20 mouse cellular contexts compared by ENCODE assay signal in the genomic region with DNA sequence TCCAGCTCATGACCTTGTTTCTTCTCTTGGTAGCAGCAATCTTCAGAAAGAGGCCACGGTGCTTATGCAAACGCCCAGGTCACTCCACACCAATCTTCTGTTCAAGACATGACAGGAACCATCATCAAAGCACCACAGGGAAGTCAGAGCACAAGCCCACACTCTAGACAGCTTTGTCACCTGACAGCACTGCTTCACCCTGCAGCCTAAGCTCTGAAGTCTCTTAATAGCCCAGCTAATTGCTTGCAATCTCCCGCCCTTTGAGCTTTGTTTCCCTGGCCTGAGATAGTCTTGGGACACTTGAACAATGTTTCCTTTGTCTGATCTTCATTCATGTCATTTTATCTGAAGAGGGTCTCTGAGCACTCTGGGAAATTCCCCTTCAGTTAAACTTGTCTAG.
DNase-seq lines count a peak whose midpoint lies in the region; ATAC-seq and TF ChIP-seq lines count a peak whose summit lies in the region.
"Had no signal": no experiment of that assay in that cellular context is flagged by ENCODE, and none has a peak within 500 bp of the region (broad histone marks: within the 10 kb centered on the region; RNA-seq: fewer than 3 reads in every experiment).

No protein-coding gene starts in this region.

- in situ Hi-C loops in CH12.LX (cut with MboI; ENCODE audit: low pct_ligation_motif_present, low pct_unique_long_range_greater_than_20kb, low sequenced_read_pairs): no loop called here

- H3K4me3 ChIP-seq in forebrain, embryonic 14.5 days (ENCODE audit: low read depth, low read length): no peak overlapping the region
- no peak overlapping the region for H3K4me3 ChIP-seq in forebrain, postnatal 0 days (ENCODE audit: low read depth, low read length)
- no peak overlapping the region for H3K4me3 ChIP-seq in CH12.LX (replicated peaks in 1 of 3; ENCODE audit: low read depth in 2 of 3, low read length in 2 of 3, poor library complexity in 1 of 3)
- H3K4me3 ChIP-seq in intestine, embryonic 16.5 days (ENCODE audit: low read length): no peak overlapping the region
- H3K4me3 ChIP-seq: embryonic facial prominence, embryonic 15.5 days; forebrain, embryonic 10.5 days; hindbrain, embryonic 12.5 days; liver, embryonic 12.5 days; lung, embryonic 15.5 days had no signal

- H3K4me2 ChIP-seq in forebrain, embryonic 14.5 days (ENCODE audit: low read length): no peak overlapping the region
- no peak overlapping the region for H3K4me2 ChIP-seq in forebrain, postnatal 0 days (ENCODE audit: low read depth)
- no peak overlapping the region for H3K4me2 ChIP-seq in CH12.LX (ENCODE audit: insufficient read depth, low read depth, poor library complexity, severe bottlenecking)
- H3K4me2 ChIP-seq in intestine, embryonic 16.5 days (ENCODE audit: low read depth, low read length): no peak overlapping the region
- H3K4me2 ChIP-seq: embryonic facial prominence, embryonic 15.5 days; hindbrain, embryonic 12.5 days; liver, embryonic 12.5 days; lung, embryonic 15.5 days had no signal

- H3K27ac ChIP-seq in forebrain, embryonic 14.5 days (ENCODE audit: low read depth, low read length): no peak overlapping the region; the same call in 1 of the 2 replicates
- no peak overlapping the region for H3K27ac ChIP-seq in forebrain, postnatal 0 days (ENCODE audit: low read depth, low read length)
- no peak overlapping the region for H3K27ac ChIP-seq in CH12.LX (ENCODE audit: insufficient read depth, low read depth)
- H3K27ac ChIP-seq in intestine, embryonic 16.5 days (ENCODE audit: low read length): peak overlapping the region; percentile 86
- H3K27ac ChIP-seq: embryonic facial prominence, embryonic 15.5 days; forebrain, embryonic 10.5 days; hindbrain, embryonic 12.5 days; liver, embryonic 12.5 days; lung, embryonic 15.5 days had no signal

- H3K9ac ChIP-seq in forebrain, embryonic 14.5 days (ENCODE audit: low read length): no peak overlapping the region
- no peak overlapping the region for H3K9ac ChIP-seq in forebrain, postnatal 0 days
- H3K9ac ChIP-seq in CH12.LX (ENCODE audit: insufficient read depth, low read depth): no peak overlapping the region
- no peak overlapping the region for H3K9ac ChIP-seq in intestine, embryonic 16.5 days (ENCODE audit: low read depth, low read length)
- H3K9ac ChIP-seq: embryonic facial prominence, embryonic 15.5 days; hindbrain, embryonic 12.5 days; liver, embryonic 12.5 days; lung, embryonic 15.5 days had no signal

- dilution Hi-C loops in CH12.LX (cut with MboI; ENCODE audit: extremely low pct_ligation_motif_present, extremely low pct_unique_long_range_greater_than_20kb, low sequenced_read_pairs): no loop called here

- H3K9me3 ChIP-seq in forebrain, embryonic 14.5 days (replicated peaks; ENCODE audit: control insufficient read depth, low read length): no peaks in the 10 kb centered on the region
- no peaks in the 10 kb centered on the region for H3K9me3 ChIP-seq in forebrain, postnatal 0 days (ENCODE audit: low read length)
- H3K9me3 ChIP-seq in CH12.LX (replicated peaks; ENCODE audit: low read length): no peaks in the 10 kb centered on the region
- no peaks in the 10 kb centered on the region for H3K9me3 ChIP-seq in intestine, embryonic 16.5 days (ENCODE audit: control insufficient read depth, low read length)
- H3K9me3 ChIP-seq: embryonic facial prominence, embryonic 15.5 days; forebrain, embryonic 10.5 days; hindbrain, embryonic 12.5 days; liver, embryonic 12.5 days; lung, embryonic 15.5 days had no signal

- DNase-seq in forebrain, embryonic 14.5 days (ENCODE audit: low spot score): peak; percentile 3
- DNase-seq in forebrain, postnatal 0 days: no peak
- DNase-seq in CH12.LX (ENCODE audit: extremely low read depth): no peak
- peak; percentile 89 for DNase-seq in ZHBTc4 (ENCODE audit: low read depth, low spot score)
- DNase-seq in urinary bladder, adult 2 months (ENCODE audit: low spot score): no peak
- DNase-seq in urinary bladder, postnatal 10 days (ENCODE audit: low spot score): no peak
- no peak for DNase-seq in cerebellum, postnatal 14 days
- DNase-seq: adrenal gland, adult 2 months; cerebellum, postnatal 25 days; kidney, adult 18-20 months; kidney, postnatal 25 days; layer of hippocampus, adult 9-11 months; right cerebral cortex, postnatal 14 days; thymus, adult 18-20 months had no signal

- WGBS in forebrain, embryonic 14.5 days: 6% methylated on average over 3 of the region's 3 CpGs
- WGBS in forebrain, postnatal 0 days: 21% methylated on average over 3 of the region's 3 CpGs
- 42% methylated on average over 3 of the region's 3 CpGs for WGBS in intestine, embryonic 16.5 days

- no peaks in the 10 kb centered on the region for H3K27me3 ChIP-seq in forebrain, embryonic 14.5 days (replicated peaks; ENCODE audit: control insufficient read depth, insufficient read depth, low read length)
- H3K27me3 ChIP-seq in forebrain, postnatal 0 days (ENCODE audit: insufficient read depth, low read length): no peaks in the 10 kb centered on the region
- no peaks in the 10 kb centered on the region for H3K27me3 ChIP-seq in CH12.LX (replicated peaks)
- H3K27me3 ChIP-seq in intestine, embryonic 16.5 days (replicated peaks; ENCODE audit: control insufficient read depth, insufficient read depth, low read length): no peaks in the 10 kb centered on the region
- H3K27me3 ChIP-seq: embryonic facial prominence, embryonic 15.5 days; hindbrain, embryonic 12.5 days; liver, embryonic 12.5 days; lung, embryonic 15.5 days had no signal

- no peaks in the 10 kb centered on the region for H3K4me1 ChIP-seq in forebrain, embryonic 14.5 days (ENCODE audit: control insufficient read depth, insufficient read depth, low read length)
- no peaks in the 10 kb centered on the region for H3K4me1 ChIP-seq in forebrain, postnatal 0 days (ENCODE audit: insufficient read depth)
- peaks cover 14 to 23% of the 10 kb centered on the region in 2 experiments; a peak in 3 of 4 replicates for H3K4me1 ChIP-seq in CH12.LX (ENCODE audit: control insufficient read depth in 1 of 2, insufficient read depth in 2 of 2)
- H3K4me1 ChIP-seq in intestine, embryonic 16.5 days (ENCODE audit: control insufficient read depth, insufficient read depth, low read length): peaks cover 27% of the 10 kb centered on the region
- H3K4me1 ChIP-seq: embryonic facial prominence, embryonic 15.5 days; hindbrain, embryonic 12.5 days; liver, embryonic 12.5 days had no signal

- no peak for TF ChIP-seq RAD21 in CH12.LX (IDR thresholded peaks at IDR 0.05; ENCODE audit: low read depth, low read length)

- H3K79me2 ChIP-seq in CH12.LX (replicated peaks; ENCODE audit: control insufficient read depth, extremely low read depth, insufficient read depth, poor library complexity, severe bottlenecking): no peaks in the 10 kb centered on the region

- TF ChIP-seq POLR2A in CH12.LX (IDR thresholded peaks at IDR 0.05; ENCODE audit: low read depth, low read length): no peak

- TF ChIP-seq EP300 in CH12.LX (IDR thresholded peaks at IDR 0.05; ENCODE audit: low read length): 0 out of 2 replicates have a peak, but pooled peaks have one; percentile 37

- TF ChIP-seq CTCF in forebrain, postnatal 0 days (IDR thresholded peaks at IDR 0.05; ENCODE audit: low read depth): no peak
- TF ChIP-seq CTCF in CH12.LX (conservative IDR thresholded peaks at IDR 0.05 in 1 of 2, IDR thresholded peaks at IDR 0.05 in 1 of 2; ENCODE audit: low read depth in 2 of 2, low read length in 2 of 2): no peak

- ATAC-seq in forebrain, embryonic 14.5 days: no peak; the same call in 1 of the 2 replicates
- ATAC-seq in forebrain, postnatal 0 days: no peak
- ATAC-seq in intestine, embryonic 16.5 days: peak; percentile 90
- ATAC-seq: liver, embryonic 12.5 days had no signal

- no peaks in the 10 kb centered on the region for H3K36me3 ChIP-seq in forebrain, embryonic 14.5 days (ENCODE audit: control insufficient read depth, insufficient read depth, low read length)
- H3K36me3 ChIP-seq in forebrain, postnatal 0 days (ENCODE audit: insufficient read depth): no peaks in the 10 kb centered on the region
- peaks cover 0 to 4% of the 10 kb centered on the region in 2 experiments for H3K36me3 ChIP-seq in CH12.LX (replicated peaks in 1 of 2; ENCODE audit: control insufficient read depth in 1 of 2, insufficient read depth in 1 of 2, low read length in 1 of 2)
- H3K36me3 ChIP-seq in intestine, embryonic 16.5 days (ENCODE audit: control insufficient read depth, insufficient read depth, low read length): no peaks in the 10 kb centered on the region
- H3K36me3 ChIP-seq: embryonic facial prominence, embryonic 15.5 days; forebrain, embryonic 10.5 days; hindbrain, embryonic 12.5 days; liver, embryonic 12.5 days; lung, embryonic 15.5 days had no signal

TF ChIP-seq in CH12.LX, 34 proteins besides CTCF, POLR2A, EP300 and RAD21:
- TF ChIP-seq USF1 (IDR thresholded peaks at IDR 0.05; ENCODE audit: low read depth, low read length) (no peak), SIN3A (IDR thresholded peaks at IDR 0.05; ENCODE audit: low read length) (0 out of 2 replicates have a peak, but pooled peaks have one; percentile 52), BHLHE40 (IDR thresholded peaks at IDR 0.05; ENCODE audit: low read depth, low read length) (peak; percentile 28; the same call in 1 of the 2 replicates), MEF2A (IDR thresholded peaks at IDR 0.05; ENCODE audit: borderline replicate concordance, low read depth, low read length) (0 out of 2 replicates have a peak, but pooled peaks have one; percentile 3)

Comparison
In these comparisons a context has a peak if more than half of its experiments do, and no peak if none do; other contexts are left out.
1. DNase-seq: peak in forebrain, embryonic 14.5 days (single experiment) and ZHBTc4 (single experiment); none in forebrain, postnatal 0 days (single experiment), CH12.LX (single experiment), urinary bladder, adult 2 months (single experiment), urinary bladder, postnatal 10 days (single experiment) and cerebellum, postnatal 14 days (0 of 2).